Mouse (Mus musculus) hematopoietic multipotent progenitor cell, adult 10-12 weeks (in vitro differentiated cells): Measurements from ENCODE around the gene Gstt2. TPM values are rescaled to one million over a fixed set of nuclear protein-coding genes. Genes with fewer than 3 reads are reported as not detected.

ENCODE experiments used
- polyA plus RNA-seq: library from polyadenylated mRNA; stranded (reverse); fragments of >175 nt; gene quantifications from 2 replicates; pipeline ENCODE4 v1.2.3, GENCODE M21; 2012; ENCODE audit warnings: low replicate concordance

Gstt2 gene
- 11.9 and 17.2 TPM in 2 replicates for polyA plus RNA-seq

GRCm38 (mm10) chr10:75837248-75837759, at the start of gene Gstt2:
TSS of gene Gstt2 (minus strand) at chr10:75837424.

DNA sequence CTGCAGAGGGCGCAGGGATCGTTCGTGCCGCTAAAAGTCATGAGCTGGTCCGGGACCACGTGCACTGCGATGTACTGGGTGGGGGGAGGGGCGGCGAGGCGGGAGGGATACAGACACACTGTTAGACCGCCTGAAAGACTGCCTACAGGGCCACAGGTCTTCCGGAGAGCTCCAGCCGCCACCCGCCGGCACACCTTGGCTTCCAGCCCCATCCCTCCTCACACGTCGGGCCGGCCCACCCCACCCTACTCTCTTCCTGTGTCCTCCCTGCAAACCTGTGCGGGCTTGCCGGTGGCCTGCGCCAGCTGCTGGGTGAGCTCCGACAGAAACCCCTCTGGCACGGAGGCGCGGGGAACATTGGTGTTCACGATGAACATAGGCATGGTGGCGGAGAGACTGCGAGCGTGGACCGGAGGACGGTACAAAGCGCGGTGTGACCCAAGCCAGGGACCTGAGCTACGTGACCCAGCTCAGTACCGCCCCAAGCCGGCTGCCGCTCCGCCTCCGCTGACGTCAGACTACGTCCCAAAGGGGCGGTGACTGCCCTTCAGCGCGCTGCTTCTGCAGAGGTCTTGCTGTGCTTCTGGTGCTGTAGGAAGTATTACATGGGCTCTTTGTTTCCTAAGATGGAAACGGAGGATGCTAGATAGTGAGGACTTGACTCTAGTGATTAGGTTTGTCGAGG, 22.7 kb upstream of the Gstt2 start, which contains the start of gene Mif:
TSS of gene Mif (minus strand) at position 455 of the 685 bp plus-strand sequence.

DNA sequence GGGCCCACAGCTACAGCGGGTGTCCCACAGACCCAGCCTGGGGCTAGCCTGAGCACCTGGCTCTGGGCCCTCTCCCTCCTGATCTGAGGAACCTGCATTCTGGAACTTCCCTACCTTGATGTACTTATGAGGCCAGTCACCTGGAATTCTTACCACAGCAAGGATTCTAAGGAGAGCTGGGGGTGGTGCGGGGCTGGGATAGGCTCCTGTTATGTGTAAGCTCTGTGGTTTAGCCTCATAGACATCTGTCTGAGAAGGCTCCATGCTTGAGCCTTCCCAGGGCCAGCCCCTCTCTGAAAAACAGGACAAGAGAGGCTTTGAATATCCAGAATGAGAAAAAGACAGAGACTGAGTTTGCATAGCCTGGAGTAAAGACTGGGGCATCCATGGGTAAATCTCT, 14.8 kb downstream of the Gstt2 start, which contains the start of gene Gstt4:
TSS of gene Gstt4 (minus strand) at position 101 of the 400 bp plus-strand sequence.

DNA sequence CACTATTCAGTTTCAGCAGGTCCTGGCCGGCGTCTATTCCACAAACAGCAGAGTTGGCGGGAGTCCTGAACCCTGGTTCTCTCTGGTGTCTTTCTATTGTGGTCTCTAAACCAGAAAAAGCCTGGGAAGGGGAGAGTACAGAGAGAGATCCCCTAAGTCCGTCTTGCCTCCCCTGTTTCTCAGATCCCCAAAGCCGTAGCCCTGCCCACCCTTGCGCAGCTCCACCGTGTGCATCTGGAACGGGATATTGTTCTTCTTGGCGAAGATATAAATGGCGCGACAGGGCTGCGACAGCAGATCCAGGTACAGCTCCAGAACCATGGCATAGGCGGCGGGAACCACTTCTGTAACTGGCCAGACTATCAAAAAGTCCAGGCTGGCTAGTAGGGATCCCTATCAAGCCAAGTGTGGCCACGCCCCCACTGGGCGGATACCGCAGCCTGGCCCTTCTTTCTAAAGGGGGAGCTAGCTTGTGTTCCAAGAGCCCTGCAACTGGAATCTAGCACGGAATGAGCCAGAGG, 39.0 kb downstream of the Gstt2 start, which contains the start of gene Gstt1:
TSS of gene Gstt1 (minus strand) at position 409 of the 521 bp plus-strand sequence.

Other genes with a start within 250 kb of the Gstt2 start
- 15.6 and 34.5 TPM in 2 replicates for gene Ggt5, start 248.1 kb downstream of the Gstt2 start, polyA plus RNA-seq
- 1.9 and 4.0 TPM in 2 replicates for gene Susd2, start 193.4 kb downstream of the Gstt2 start, polyA plus RNA-seq
- gene Cabin1, start 73.1 kb downstream of the Gstt2 start, polyA plus RNA-seq = 98.3 and 104 TPM in 2 replicates
- 15.5 and 82.1 TPM in 2 replicates for gene Ddt, start 64.0 kb downstream of the Gstt2 start, polyA plus RNA-seq
- not detected in 2 replicates for gene Gm20441, start 56.5 kb downstream of the Gstt2 start, polyA plus RNA-seq
- gene Gstt3, start 56.0 kb downstream of the Gstt2 start, polyA plus RNA-seq = 1.3 and 1.8 TPM in 2 replicates
- gene Gstt1, start 38.8 kb downstream of the Gstt2 start, polyA plus RNA-seq = 0.63 and 2.4 TPM in 2 replicates
- not detected in 2 replicates for gene Gstt4, start 14.9 kb downstream of the Gstt2 start, polyA plus RNA-seq
- 301 and 511 TPM in 2 replicates for gene Mif, start 22.8 kb upstream of the Gstt2 start, polyA plus RNA-seq
- 204 and 543 TPM in 2 replicates for gene Derl3, start 56.0 kb upstream of the Gstt2 start, polyA plus RNA-seq
- 154 and 351 TPM in 2 replicates for gene Smarcb1, start 84.2 kb upstream of the Gstt2 start, polyA plus RNA-seq
- 254 and 472 TPM in 2 replicates for gene Chchd10, start 95.7 kb upstream of the Gstt2 start, polyA plus RNA-seq
- 3.1 and 4.1 TPM in 2 replicates for gene Mmp11, start 99.1 kb upstream of the Gstt2 start, polyA plus RNA-seq
- 2.0 TPM in 1 of 2 replicates, not detected in the other for gene Gm867, start 103.2 kb upstream of the Gstt2 start, polyA plus RNA-seq
- gene Vpreb3, start 105.6 kb upstream of the Gstt2 start, polyA plus RNA-seq = 12.9 and 13.7 TPM in 2 replicates
- gene Gm5134, start 117.1 kb upstream of the Gstt2 start, polyA plus RNA-seq = 0.08 and 0.16 TPM in 2 replicates
- 4.6 and 9.2 TPM in 2 replicates for gene Zfp280b, start 195.2 kb upstream of the Gstt2 start, polyA plus RNA-seq